Mouse (Mus musculus) CH12.LX (cell line): ENCODE measurements around the gene Ankrd60. TPM values are rescaled to one million over a fixed set of nuclear protein-coding genes. Genes with fewer than 3 reads are reported as not detected.

ENCODE experiments used
- DNase-seq: peaks from one replicate; pipeline ENCODE4 v3.0.0-alpha.2; 2013; ENCODE audit errors: extremely low read depth
- H3K27ac ChIP-seq: 2 replicates; pipeline ENCODE4 v1.5.1; 2012; ENCODE audit warnings: low read depth, mild to moderate bottlenecking, control low read depth, moderate library complexity; ENCODE audit not compliant: insufficient read depth
- H3K27me3 ChIP-seq: replicated peaks from 2 replicates; pipeline ENCODE3; 2012; ENCODE audit warnings: inconsistent platforms
- H3K36me3 ChIP-seq, 2 experiments: replicated peaks in 1 of 2; 2 replicates each; pipeline versions ENCODE3 to v1.6.1; 2012; ENCODE audit warnings: inconsistent platforms in 1 of 2, low read length in 1 of 2, mild to moderate bottlenecking in 1 of 2, mixed read lengths in 1 of 2, moderate library complexity in 1 of 2; ENCODE audit not compliant: control insufficient read depth in 1 of 2, insufficient read depth in 1 of 2
- H3K4me1 ChIP-seq, 2 experiments: 2 replicates each; pipeline ENCODE4 v1.6.1; 2012; ENCODE audit warnings: inconsistent platforms in 1 of 2, moderate library complexity in 1 of 2; ENCODE audit not compliant: insufficient read depth in 2 of 2, control insufficient read depth in 1 of 2
- H3K4me2 ChIP-seq: 2 replicates; pipeline ENCODE4 v1.6.1; 2012; ENCODE audit warnings: low read depth, mild to moderate bottlenecking, control low read depth; ENCODE audit not compliant: poor library complexity, insufficient read depth, severe bottlenecking
- H3K4me3 ChIP-seq, 3 experiments: fragments of 150-350 bp in 1 of 3; sonication (generic) in 1 of 3; replicated peaks in 1 of 3; 2 replicates each; pipeline versions ENCODE3 to v1.5.1; 2011 to 2012; ENCODE audit warnings: low read depth in 2 of 3, low read length in 2 of 3, mild to moderate bottlenecking in 2 of 3, moderate library complexity in 2 of 3, control low read depth in 1 of 3, improper control_type of control experiment in 1 of 3, inconsistent platforms in 1 of 3, mixed read lengths in 1 of 3; ENCODE audit not compliant: poor library complexity in 1 of 3
- H3K79me2 ChIP-seq: replicated peaks from 2 replicates; pipeline ENCODE4 v1.6.1; 2012; ENCODE audit warnings: mild to moderate bottlenecking, moderate library complexity; ENCODE audit not compliant: control insufficient read depth, poor library complexity, insufficient read depth, severe bottlenecking; ENCODE audit errors: extremely low read depth
- H3K9ac ChIP-seq: 2 replicates; pipeline ENCODE4 v1.6.1; 2012; ENCODE audit warnings: low read depth, mild to moderate bottlenecking, control low read depth, moderate library complexity; ENCODE audit not compliant: insufficient read depth
- H3K9me3 ChIP-seq: replicated peaks from 2 replicates; pipeline ENCODE3; 2012; ENCODE audit warnings: low read length, inconsistent platforms, mixed read lengths
- BHLHE40 ChIP-seq: IDR thresholded peaks from 2 replicates; pipeline ENCODE4 v1.6.1; 2011; ENCODE audit warnings: mild to moderate bottlenecking, low read depth, low read length, improper control_type of control experiment
- CHD2 ChIP-seq: IDR thresholded peaks from 2 replicates; pipeline ENCODE4 v1.6.1; 2011; ENCODE audit warnings: low read length, improper control_type of control experiment
- CTCF ChIP-seq, 2 experiments: IDR thresholded peaks in 1 of 2; conservative IDR thresholded peaks in 1 of 2; 2 replicates each; pipeline ENCODE4 v1.5.1; 2011 to 2012; ENCODE audit warnings: low read depth in 2 of 2, low read length in 2 of 2, improper control_type of control experiment in 1 of 2, inconsistent platforms in 1 of 2, mild to moderate bottlenecking in 1 of 2, moderate library complexity in 1 of 2
- E2F4 ChIP-seq: IDR thresholded peaks from 2 replicates; pipeline ENCODE4 v1.6.1; 2011; ENCODE audit warnings: low read depth, low read length, improper control_type of control experiment; ENCODE audit not compliant: insufficient replicate concordance
- ELF1 ChIP-seq: IDR thresholded peaks from 2 replicates; pipeline ENCODE4 v1.6.1; 2014; ENCODE audit warnings: low read depth, mild to moderate bottlenecking, inconsistent platforms, low read length, improper control_type of control experiment
- EP300 ChIP-seq: IDR thresholded peaks from 2 replicates; pipeline ENCODE4 v1.6.1; 2011; ENCODE audit warnings: low read length, improper control_type of control experiment
- IRF4 ChIP-seq: IDR thresholded peaks from 2 replicates; pipeline ENCODE4 v1.6.1; 2014; ENCODE audit warnings: low read depth, mild to moderate bottlenecking, inconsistent platforms, low read length, improper control_type of control experiment
- JUN ChIP-seq: IDR thresholded peaks from 2 replicates; pipeline ENCODE4 v1.6.1; 2011; ENCODE audit warnings: low read depth, mild to moderate bottlenecking, low read length, improper control_type of control experiment, moderate library complexity; ENCODE audit not compliant: insufficient read depth
- JUND ChIP-seq: conservative IDR thresholded peaks from 2 replicates; pipeline ENCODE4 v1.6.1; 2011; ENCODE audit warnings: low read depth, low read length, improper control_type of control experiment
- KAT2A ChIP-seq: IDR thresholded peaks from 2 replicates; pipeline ENCODE4 v1.6.1; 2012; ENCODE audit warnings: low read length, improper control_type of control experiment, inconsistent platforms; ENCODE audit not compliant: insufficient replicate concordance
- MAFK ChIP-seq: IDR thresholded peaks from 2 replicates; pipeline ENCODE4 v1.6.1; 2011; ENCODE audit warnings: low read length, improper control_type of control experiment; ENCODE audit not compliant: insufficient replicate concordance
- MAZ ChIP-seq: IDR thresholded peaks from 2 replicates; pipeline ENCODE4 v1.6.1; 2012; ENCODE audit warnings: low read depth, mild to moderate bottlenecking, inconsistent platforms, low read length, improper control_type of control experiment, moderate library complexity
- MEF2A ChIP-seq: IDR thresholded peaks from 2 replicates; pipeline ENCODE4 v1.6.1; 2014; ENCODE audit warnings: low read depth, mild to moderate bottlenecking, inconsistent platforms, low read length, improper control_type of control experiment, borderline replicate concordance
- NELFE ChIP-seq: IDR thresholded peaks from 2 replicates; pipeline ENCODE4 v1.6.1; 2011; ENCODE audit warnings: low read depth, low read length, improper control_type of control experiment
- NRF1 ChIP-seq: IDR thresholded peaks from 2 replicates; pipeline ENCODE4 v1.6.1; 2014; ENCODE audit warnings: low read depth, mild to moderate bottlenecking, inconsistent platforms, low read length, improper control_type of control experiment, moderate library complexity
- PAX5 ChIP-seq: IDR thresholded peaks from 2 replicates; pipeline ENCODE4 v1.6.1; 2012; ENCODE audit warnings: low read length, inconsistent platforms, mixed read lengths
- RAD21 ChIP-seq: IDR thresholded peaks from 2 replicates; pipeline ENCODE4 v1.6.1; 2011; ENCODE audit warnings: low read depth, mild to moderate bottlenecking, low read length, improper control_type of control experiment, moderate library complexity
- RCOR1 ChIP-seq: conservative IDR thresholded peaks from 2 replicates; pipeline ENCODE4 v1.6.1; 2012; ENCODE audit warnings: low read depth, mild to moderate bottlenecking, inconsistent platforms, low read length, improper control_type of control experiment
- SMC3 ChIP-seq: IDR thresholded peaks from 2 replicates; pipeline ENCODE4 v1.6.1; 2011; ENCODE audit warnings: low read depth, low read length, improper control_type of control experiment
- UBTF ChIP-seq: IDR thresholded peaks from 2 replicates; pipeline ENCODE4 v1.6.1; 2012; ENCODE audit warnings: low read depth, mild to moderate bottlenecking, inconsistent platforms, low read length, improper control_type of control experiment, moderate library complexity
- USF1 ChIP-seq: IDR thresholded peaks from 2 replicates; pipeline ENCODE4 v1.6.1; 2014; ENCODE audit warnings: low read depth, mild to moderate bottlenecking, inconsistent platforms, low read length, improper control_type of control experiment
- ZC3H11A ChIP-seq: IDR thresholded peaks from 2 replicates; pipeline ENCODE4 v1.6.1; 2012; ENCODE audit warnings: low read depth, mild to moderate bottlenecking, inconsistent platforms, low read length, improper control_type of control experiment
- ZKSCAN1 ChIP-seq: IDR thresholded peaks from 2 replicates; pipeline ENCODE4 v1.6.1; 2012; ENCODE audit warnings: low read depth, inconsistent platforms, low read length, improper control_type of control experiment, borderline replicate concordance
- ZMIZ1 ChIP-seq: IDR thresholded peaks from 2 replicates; pipeline ENCODE4 v1.6.1; 2012; ENCODE audit warnings: low read depth, mild to moderate bottlenecking, inconsistent platforms, low read length, improper control_type of control experiment
- ZNF384 ChIP-seq: IDR thresholded peaks from 2 replicates; pipeline ENCODE4 v1.6.1; 2012; ENCODE audit warnings: low read depth, low read length, improper control_type of control experiment, inconsistent platforms
- dilution Hi-C: fragments of 300-500 bp; cut with MboI; formaldehyde crosslinking; loops from 2 replicates; pipeline ENCODE4 v1.14.3; 2020; ENCODE audit warnings: low sequenced_read_pairs; ENCODE audit not compliant: extremely low pct_unique_long_range_greater_than_20kb, extremely low pct_ligation_motif_present
- in situ Hi-C: fragments of 300-500 bp; cut with MboI; formaldehyde crosslinking; loops from 3 replicates; pipeline ENCODE4 v1.14.3; 2019; ENCODE audit warnings: low sequenced_read_pairs, low pct_ligation_motif_present, low pct_unique_long_range_greater_than_20kb, mixed read lengths
- polyA plus RNA-seq: library from polyadenylated mRNA; unstranded; fragments of >175 nt; gene quantifications from 2 replicates; pipeline ENCODE4 v1.2.1, GENCODE M21; 2012; ENCODE audit warnings: low read depth; ENCODE audit not compliant: insufficient read length
- total RNA-seq, 2 experiments: library from RNA; depleted of rRNA; stranded (reverse); fragments of 300-350 nt in 1 of 2; fragments of >200 nt in 1 of 2; gene quantifications; 2 replicates each; pipeline ENCODE4 v1.2.3; 2012 to 2014

Gene Ankrd60
- total and polyA plus RNA-seq, 3 experiments = not detected

DNA sequence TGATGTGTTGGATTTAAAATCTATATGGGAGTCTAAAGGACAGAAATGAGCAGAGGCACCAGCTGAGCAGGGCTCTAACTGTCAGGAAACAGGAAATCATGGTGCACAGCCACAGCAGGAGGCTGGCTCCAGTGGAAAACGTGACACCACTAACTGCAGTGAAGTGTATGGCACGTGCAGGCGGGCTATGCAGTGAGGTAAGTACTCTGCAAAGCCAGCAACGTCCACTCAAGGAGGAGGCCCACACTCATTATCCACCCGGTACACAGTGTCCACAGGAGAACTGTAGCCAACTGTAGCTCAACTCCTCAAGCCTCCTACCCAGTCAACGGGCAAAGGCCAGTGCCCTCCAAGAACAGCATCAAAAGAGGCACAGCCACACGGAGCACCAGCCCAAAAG lies 46.5 kb upstream of the Ankrd60 start:
- Histone ChIP-seq H3K4me2 (no peak overlapping the region), H3K27ac (no peak overlapping the region), H3K4me3 (no peak overlapping the region), H3K79me2 (no peaks in the 10 kb centered on the region), H3K9ac (no peak overlapping the region), H3K9me3 (no peaks in the 10 kb centered on the region), H3K27me3 (no peaks in the 10 kb centered on the region), H3K36me3 (peaks cover 0 to 2% of the 10 kb centered on the region in 2 experiments), H3K4me1 (0 out of 4 replicates have a peak, but pooled peaks cover 0 to 3% of the 10 kb centered on the region in 2 experiments)
- no peak for DNase-seq
- dilution Hi-C loops = no loop called here
- in situ Hi-C loops = no loop called here
- TF ChIP-seq BHLHE40 (peak; percentile 68), ELF1 (no peak), IRF4 (no peak), CHD2 (no peak)

DNA sequence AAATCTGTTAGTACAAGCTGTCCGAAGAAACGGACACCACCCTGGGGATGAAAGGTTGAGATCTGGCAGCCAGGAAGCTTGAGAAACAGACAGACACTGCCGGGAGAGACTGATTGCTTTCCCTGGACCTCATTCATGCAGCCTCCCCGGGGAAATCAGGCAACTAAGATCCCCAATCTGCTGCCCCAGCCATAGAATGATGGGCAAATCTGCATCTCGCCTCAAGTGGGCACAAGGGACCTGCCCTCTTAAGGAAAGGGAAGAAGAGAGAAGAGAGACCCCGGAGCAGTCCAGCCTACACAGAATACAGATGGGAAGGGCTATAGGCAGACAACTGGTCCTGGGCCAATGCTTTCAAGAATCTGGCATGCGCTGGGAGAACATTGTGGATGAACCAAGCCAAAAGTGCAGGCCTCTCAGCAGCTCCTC lies 44.0 kb upstream of the Ankrd60 start:
- H3K9me3 ChIP-seq = no peaks in the 10 kb centered on the region
- H3K27ac ChIP-seq = no peak overlapping the region
- H3K9ac ChIP-seq = no peak overlapping the region
- H3K79me2 ChIP-seq = no peaks in the 10 kb centered on the region
- H3K27me3 ChIP-seq = no peaks in the 10 kb centered on the region
- peaks cover 0 to 2% of the 10 kb centered on the region in 2 experiments for H3K36me3 ChIP-seq
- in situ Hi-C loops (no loop called here), dilution Hi-C loops (no loop called here)
- no peak for DNase-seq
- no peak overlapping the region for H3K4me3 ChIP-seq
- TF ChIP-seq ZMIZ1 (no peak), NELFE (no peak), IRF4 (no peak), NRF1 (no peak), MAFK (no peak), RAD21 (no peak), PAX5 (no peak), EP300 (no peak), JUND (no peak), CHD2 (no peak), ZC3H11A (no peak)
- TF ChIP-seq, all 38 proteins: peak for 0
- no peak overlapping the region for H3K4me2 ChIP-seq
- 0 out of 4 replicates have a peak, but pooled peaks cover 0 to 3% of the 10 kb centered on the region in 2 experiments for H3K4me1 ChIP-seq

DNA sequence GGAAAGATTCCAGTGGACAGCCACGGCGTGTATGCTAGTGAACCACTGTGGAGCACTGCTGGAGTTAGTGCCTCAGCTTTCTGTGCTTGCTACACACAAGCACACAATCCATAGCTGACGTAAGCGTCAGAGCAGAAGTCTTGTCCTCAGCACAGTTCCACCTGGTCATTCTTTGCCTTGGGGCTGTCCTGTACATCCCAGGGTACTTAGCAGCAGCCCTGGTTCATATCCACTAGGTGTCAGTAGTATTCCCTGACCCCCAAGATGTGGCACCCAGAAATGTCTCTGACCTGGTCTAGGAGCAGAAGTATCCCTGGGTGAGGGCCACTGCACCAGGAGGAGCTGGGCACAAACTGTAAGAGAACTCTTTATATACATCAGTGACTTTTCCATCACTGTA lies 42.5 kb upstream of the Ankrd60 start:
- DNase-seq = no peak
- in situ Hi-C loops (no loop called here), dilution Hi-C loops (no loop called here)
- H3K9me3 ChIP-seq = no peaks in the 10 kb centered on the region
- no peak overlapping the region for H3K9ac ChIP-seq
- H3K36me3 ChIP-seq = peaks cover 0 to 2% of the 10 kb centered on the region in 2 experiments
- H3K4me1 ChIP-seq = 0 out of 4 replicates have a peak, but pooled peaks cover 0 to 3% of the 10 kb centered on the region in 2 experiments
- H3K27ac ChIP-seq = no peak overlapping the region
- H3K79me2 ChIP-seq = no peaks in the 10 kb centered on the region
- H3K4me3 ChIP-seq = no peak overlapping the region
- no peak overlapping the region for H3K4me2 ChIP-seq
- H3K27me3 ChIP-seq = no peaks in the 10 kb centered on the region
- TF ChIP-seq UBTF (no peak), USF1 (no peak), EP300 (no peak), CTCF (conservative IDR thresholded peaks at IDR 0.05 in 1 of 2, IDR thresholded peaks at IDR 0.05 in 1 of 2; ENCODE audit: low read depth in 2 of 2, low read length in 2 of 2) (peak in 1 of 2 experiments; percentile 56; a peak in 3 of 4 replicates), ZC3H11A (no peak), ZNF384 (no peak), MAFK (no peak), JUND (no peak), RCOR1 (no peak), MEF2A (no peak), E2F4 (no peak), KAT2A (no peak), SMC3 (peak; percentile 42), JUN (no peak), MAZ (no peak), NELFE (no peak), ELF1 (no peak), ZKSCAN1 (no peak)
